Mouse (Mus musculus): ENCODE results near the gene Shld2. TPM values are rescaled to one million over a fixed set of nuclear protein-coding genes. Genes with fewer than 3 reads are reported as not detected.

Shld2 gene
- polyA plus RNA-seq, 1 experiment from 2014 or later = 7.1 TPM

- H3K9me3 ChIP-seq (ENCODE audit: control insufficient read depth, low read length) = no peaks in the 10 kb centered on the region
- H3K36me3 ChIP-seq (ENCODE audit: control insufficient read depth, insufficient read depth, low read length) = no peaks in the 10 kb centered on the region
- no peak for ATAC-seq
- no peak overlapping the region for H3K27ac ChIP-seq (ENCODE audit: low read length)
- peaks cover 3% of the 10 kb centered on the region; the same call in 1 of the 2 replicates for H3K4me1 ChIP-seq (ENCODE audit: control insufficient read depth, insufficient read depth, low read length)
- 72% methylated on average over 5 of the region's 5 CpGs for WGBS
- no peak overlapping the region for H3K4me3 ChIP-seq (ENCODE audit: low read length)
- H3K27me3 ChIP-seq (replicated peaks; ENCODE audit: control insufficient read depth, insufficient read depth, low read length) = peaks cover 23% of the 10 kb centered on the region; the same call in 1 of the 2 replicates
- no peak overlapping the region for H3K9ac ChIP-seq (ENCODE audit: low read depth, low read length)
- no peak overlapping the region for H3K4me2 ChIP-seq (ENCODE audit: low read depth, low read length)
Measured at GRCm38 (mm10) chr14:34221416-34222077, 88.7 kb downstream of the Shld2 start.

DNA sequence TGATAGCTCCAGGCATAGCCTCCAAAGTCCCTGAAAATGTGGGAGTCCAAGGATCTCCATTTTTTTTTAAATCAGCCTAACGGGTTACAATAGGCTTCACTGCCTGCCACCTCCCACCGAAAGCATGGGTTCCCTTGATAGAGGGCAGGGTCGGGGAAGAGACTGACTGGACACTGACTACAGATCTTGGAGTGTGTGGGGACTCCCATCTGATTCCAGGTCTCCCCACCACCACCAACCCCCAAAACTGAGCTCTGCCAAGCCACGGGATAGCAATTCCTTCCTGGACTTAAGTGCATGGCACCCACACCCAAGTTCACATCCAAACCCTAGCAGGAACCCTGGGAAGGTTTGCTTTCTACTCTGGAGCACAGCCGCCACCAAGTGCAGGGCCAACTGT, 89.9 kb downstream of the Shld2 start:
- H3K36me3 ChIP-seq (ENCODE audit: control insufficient read depth, insufficient read depth, low read length) = no peaks in the 10 kb centered on the region
- H3K9me3 ChIP-seq (ENCODE audit: control insufficient read depth, low read length) = no peaks in the 10 kb centered on the region
- H3K9ac ChIP-seq (ENCODE audit: low read depth, low read length) = no peak overlapping the region
- ATAC-seq = no peak
- peaks cover 6% of the 10 kb centered on the region; the same call in 1 of the 2 replicates for H3K4me1 ChIP-seq (ENCODE audit: control insufficient read depth, insufficient read depth, low read length)
- WGBS = 69% methylated on average over 5 of the region's 5 CpGs
- no peak overlapping the region for H3K27ac ChIP-seq (ENCODE audit: low read length)
- peaks cover 23% of the 10 kb centered on the region; the same call in 1 of the 2 replicates for H3K27me3 ChIP-seq (replicated peaks; ENCODE audit: control insufficient read depth, insufficient read depth, low read length)
- H3K4me2 ChIP-seq (ENCODE audit: low read depth, low read length) = no peak overlapping the region; the same call in 1 of the 2 replicates
- H3K4me3 ChIP-seq (ENCODE audit: low read length) = no peak overlapping the region

DNA sequence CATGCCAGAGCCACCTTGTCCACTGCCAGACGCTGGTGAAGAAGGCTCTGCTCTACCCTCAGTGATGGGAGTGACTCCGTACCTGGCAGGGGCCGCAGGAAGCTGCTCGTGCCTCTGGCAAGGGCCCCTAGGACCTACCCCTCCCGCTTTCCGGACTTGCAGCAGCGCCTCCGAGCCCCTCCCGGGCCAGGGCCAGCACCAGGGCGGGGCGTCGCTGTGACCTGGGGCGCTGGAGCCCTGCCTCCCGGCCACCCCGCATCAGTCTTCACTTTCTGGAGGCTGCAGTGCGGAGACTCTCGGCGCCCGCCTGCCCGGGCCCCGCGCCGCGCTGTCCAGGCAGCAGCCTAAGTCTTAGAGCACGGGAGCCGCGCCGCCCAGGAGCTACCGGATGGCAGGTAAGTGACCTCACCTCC, 90.5 kb downstream of the Shld2 start:
- Histone ChIP-seq H3K36me3 (ENCODE audit: control insufficient read depth, insufficient read depth, low read length) (no peaks in the 10 kb centered on the region), H3K4me3 (ENCODE audit: low read length) (peak overlapping the region; percentile 42), H3K9ac (ENCODE audit: low read depth, low read length) (peak overlapping the region; percentile 49), H3K4me2 (ENCODE audit: low read depth, low read length) (peak overlapping the region; percentile 59), H3K27ac (ENCODE audit: low read length) (no peak overlapping the region), H3K4me1 (ENCODE audit: control insufficient read depth, insufficient read depth, low read length) (peaks cover 6% of the 10 kb centered on the region; the same call in 1 of the 2 replicates), H3K27me3 (replicated peaks; ENCODE audit: control insufficient read depth, insufficient read depth, low read length) (peaks cover 23% of the 10 kb centered on the region; the same call in 1 of the 2 replicates), H3K9me3 (ENCODE audit: control insufficient read depth, low read length) (no peaks in the 10 kb centered on the region)
- WGBS = 2% methylated on average over 29 of the region's 29 CpGs
- ATAC-seq = peak; percentile 54

GRCm38 (mm10) chr14:34219295-34219694, 91.0 kb downstream of the Shld2 start, which contains the start of gene Syt15:
TSS of gene Syt15 (plus strand) at chr14:34219595.
- peaks cover 23% of the 10 kb centered on the region; the same call in 1 of the 2 replicates for H3K27me3 ChIP-seq (replicated peaks; ENCODE audit: control insufficient read depth, insufficient read depth, low read length)
- no peak for ATAC-seq
- peak within 1 kb of the TSS; percentile 59 for H3K4me2 ChIP-seq (ENCODE audit: low read depth, low read length)
- H3K4me1 ChIP-seq (ENCODE audit: control insufficient read depth, insufficient read depth, low read length) = peaks cover 6% of the 10 kb centered on the region; the same call in 1 of the 2 replicates
- H3K4me3 ChIP-seq (ENCODE audit: low read length) = peak within 1 kb of the TSS; percentile 42
- H3K9me3 ChIP-seq (ENCODE audit: control insufficient read depth, low read length) = no peaks in the 10 kb centered on the region
- 49% methylated on average over 6 of the region's 6 CpGs for WGBS
- peak within 1 kb of the TSS; percentile 49 for H3K9ac ChIP-seq (ENCODE audit: low read depth, low read length)
- H3K27ac ChIP-seq (ENCODE audit: low read length) = no peak within 1 kb of the TSS
- no peaks in the 10 kb centered on the region for H3K36me3 ChIP-seq (ENCODE audit: control insufficient read depth, insufficient read depth, low read length)

GRCm38 (mm10) chr14:34215451-34216127, 94.7 kb downstream of the Shld2 start:
- H3K4me3 ChIP-seq (ENCODE audit: low read length) = no peak overlapping the region
- no peaks in the 10 kb centered on the region for H3K9me3 ChIP-seq (ENCODE audit: control insufficient read depth, low read length)
- peaks cover 6% of the 10 kb centered on the region; the same call in 1 of the 2 replicates for H3K4me1 ChIP-seq (ENCODE audit: control insufficient read depth, insufficient read depth, low read length)
- WGBS = 61% methylated on average over 6 of the region's 6 CpGs
- H3K27ac ChIP-seq (ENCODE audit: low read length) = 0 out of 2 replicates have a peak overlapping the region, but pooled peaks have one; percentile 14
- ATAC-seq = peak; percentile 80; the same call in 1 of the 2 replicates
- no peak overlapping the region for H3K9ac ChIP-seq (ENCODE audit: low read depth, low read length)
- H3K36me3 ChIP-seq (ENCODE audit: control insufficient read depth, insufficient read depth, low read length) = no peaks in the 10 kb centered on the region
- H3K4me2 ChIP-seq (ENCODE audit: low read depth, low read length) = no peak overlapping the region
- peaks cover 19% of the 10 kb centered on the region; the same call in 1 of the 2 replicates for H3K27me3 ChIP-seq (replicated peaks; ENCODE audit: control insufficient read depth, insufficient read depth, low read length)

DNA sequence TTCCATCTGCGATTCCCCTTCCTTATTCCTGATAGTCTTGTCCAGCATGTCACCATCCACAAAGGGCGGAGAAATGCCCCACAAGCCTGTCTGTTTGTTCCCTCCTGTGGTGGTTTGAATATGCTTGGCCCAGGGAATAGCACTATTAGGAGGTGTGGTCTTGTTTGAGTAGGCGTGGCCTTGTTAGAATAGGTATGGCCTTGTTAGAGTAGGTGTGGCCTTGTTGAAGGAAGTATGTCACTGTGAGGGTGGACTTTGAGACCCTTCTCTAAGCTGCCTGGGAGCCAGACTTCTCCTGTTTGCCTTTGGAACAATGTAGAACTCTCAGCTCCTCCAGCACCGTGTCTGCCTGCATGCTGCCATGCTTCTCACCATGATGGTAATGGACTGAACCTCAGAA, 100.4 kb downstream of the Shld2 start:
- WGBS = 85% methylated on average over 4 of the region's 4 CpGs
- no peak overlapping the region for H3K4me2 ChIP-seq (ENCODE audit: low read depth, low read length)
- H3K9me3 ChIP-seq (ENCODE audit: control insufficient read depth, low read length) = no peaks in the 10 kb centered on the region
- H3K36me3 ChIP-seq (ENCODE audit: control insufficient read depth, insufficient read depth, low read length) = no peaks in the 10 kb centered on the region
- no peaks in the 10 kb centered on the region for H3K27me3 ChIP-seq (replicated peaks; ENCODE audit: control insufficient read depth, insufficient read depth, low read length)
- H3K4me1 ChIP-seq (ENCODE audit: control insufficient read depth, insufficient read depth, low read length) = no peaks in the 10 kb centered on the region
- no peak overlapping the region for H3K9ac ChIP-seq (ENCODE audit: low read depth, low read length)
- no peak overlapping the region for H3K27ac ChIP-seq (ENCODE audit: low read length)
- H3K4me3 ChIP-seq (ENCODE audit: low read length) = no peak overlapping the region
- no peak for ATAC-seq

DNA sequence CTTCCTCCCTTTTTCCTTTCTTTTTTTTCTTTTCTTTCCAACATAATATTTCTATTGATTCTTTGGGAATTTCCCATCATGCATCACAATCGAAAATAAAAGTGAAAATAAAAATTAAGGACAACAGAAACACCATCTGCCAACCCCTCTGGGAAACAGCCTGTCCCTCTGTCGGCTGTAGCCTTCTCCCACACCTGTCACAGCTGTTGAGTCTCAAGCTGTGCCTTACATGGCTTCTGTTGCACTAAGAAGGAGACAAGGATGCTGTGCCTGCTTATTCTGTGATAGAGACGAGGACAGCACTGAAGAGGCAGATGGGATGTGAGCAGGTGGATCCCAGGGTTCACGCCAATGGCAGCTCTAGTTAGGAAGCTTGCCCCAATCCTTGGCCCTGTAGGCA, 101.2 kb downstream of the Shld2 start:
- Histone ChIP-seq H3K36me3 (ENCODE audit: control insufficient read depth, insufficient read depth, low read length) (no peaks in the 10 kb centered on the region), H3K4me2 (ENCODE audit: low read depth, low read length) (no peak overlapping the region), H3K27me3 (replicated peaks; ENCODE audit: control insufficient read depth, insufficient read depth, low read length) (no peaks in the 10 kb centered on the region), H3K4me3 (ENCODE audit: low read length) (no peak overlapping the region), H3K9ac (ENCODE audit: low read depth, low read length) (no peak overlapping the region), H3K4me1 (ENCODE audit: control insufficient read depth, insufficient read depth, low read length) (no peaks in the 10 kb centered on the region), H3K9me3 (ENCODE audit: control insufficient read depth, low read length) (no peaks in the 10 kb centered on the region), H3K27ac (ENCODE audit: low read length) (no peak overlapping the region)
- ATAC-seq = no peak
- 59% methylated on average over 4 of the region's 4 CpGs for WGBS

- WGBS = 49% methylated on average over 2 of the region's 2 CpGs
- Histone ChIP-seq H3K4me2 (ENCODE audit: low read depth, low read length) (no peak overlapping the region), H3K4me3 (ENCODE audit: low read length) (no peak overlapping the region), H3K27ac (ENCODE audit: low read length) (no peak overlapping the region), H3K9ac (ENCODE audit: low read depth, low read length) (no peak overlapping the region), H3K27me3 (replicated peaks; ENCODE audit: control insufficient read depth, insufficient read depth, low read length) (no peaks in the 10 kb centered on the region), H3K4me1 (ENCODE audit: control insufficient read depth, insufficient read depth, low read length) (no peaks in the 10 kb centered on the region), H3K9me3 (ENCODE audit: control insufficient read depth, low read length) (no peaks in the 10 kb centered on the region), H3K36me3 (ENCODE audit: control insufficient read depth, insufficient read depth, low read length) (no peaks in the 10 kb centered on the region)
- ATAC-seq = no peak
Measured at GRCm38 (mm10) chr14:34208651-34209050, 101.6 kb downstream of the Shld2 start.

GRCm38 (mm10) chr14:34207996-34208395, 102.3 kb downstream of the Shld2 start:
- H3K4me3 ChIP-seq (ENCODE audit: low read length) = no peak overlapping the region
- no peak for ATAC-seq
- H3K27me3 ChIP-seq (replicated peaks; ENCODE audit: control insufficient read depth, insufficient read depth, low read length) = no peaks in the 10 kb centered on the region
- no peak overlapping the region for H3K4me2 ChIP-seq (ENCODE audit: low read depth, low read length)
- no peak overlapping the region for H3K27ac ChIP-seq (ENCODE audit: low read length)
- no peak overlapping the region for H3K9ac ChIP-seq (ENCODE audit: low read depth, low read length)
- H3K4me1 ChIP-seq (ENCODE audit: control insufficient read depth, insufficient read depth, low read length) = no peaks in the 10 kb centered on the region
- H3K36me3 ChIP-seq (ENCODE audit: control insufficient read depth, insufficient read depth, low read length) = no peaks in the 10 kb centered on the region
- H3K9me3 ChIP-seq (ENCODE audit: control insufficient read depth, low read length) = no peaks in the 10 kb centered on the region
- WGBS = 81% methylated on average over 6 of the region's 6 CpGs

All from intestine, embryonic 16.5 days (tissue).